Mouse (Mus musculus) heart, embryonic 13.5 days (tissue): ENCODE results near the gene Timm22. TPM values are rescaled to one million over a fixed set of nuclear protein-coding genes. Genes with fewer than 3 reads are reported as not detected.

Experiments used
- ATAC-seq: fragments of 200-750 bp; cut with Nextera tagmentation; 2 replicates; pipeline ENCODE4 v1.8.0; 2017; ENCODE audit warnings: moderate TSS enrichment; ENCODE audit not compliant: insufficient number of reproducible peaks, low FRiP score, low TSS enrichment; ENCODE audit errors: extremely low read depth
- H3K27ac ChIP-seq: fragments of 300-500 bp; sonication (generic); replicated peaks from 2 replicates; pipeline ENCODE4 v1.5.1; 2015; ENCODE audit warnings: moderate library complexity, mild to moderate bottlenecking, inconsistent platforms
- H3K27me3 ChIP-seq: fragments of 300-500 bp; sonication (generic); replicated peaks from 2 replicates; pipeline ENCODE4 v1.6.1; 2015; ENCODE audit warnings: mild to moderate bottlenecking, inconsistent platforms
- H3K36me3 ChIP-seq: fragments of 300-500 bp; sonication (generic); 2 replicates; pipeline ENCODE4 v1.6.1; 2015; ENCODE audit warnings: mild to moderate bottlenecking, inconsistent platforms
- H3K4me1 ChIP-seq: fragments of 300-500 bp; sonication (generic); 2 replicates; pipeline ENCODE4 v1.6.1; 2015; ENCODE audit warnings: inconsistent platforms
- H3K4me2 ChIP-seq: fragments of 300-500 bp; sonication (generic); 2 replicates; pipeline ENCODE4 v1.6.1; 2015; ENCODE audit warnings: inconsistent platforms, mild to moderate bottlenecking, moderate library complexity
- H3K4me3 ChIP-seq: fragments of 300-500 bp; sonication (generic); 2 replicates; pipeline ENCODE4 v1.5.1; 2015; ENCODE audit warnings: moderate library complexity, mild to moderate bottlenecking, inconsistent platforms
- H3K9ac ChIP-seq: fragments of 300-500 bp; sonication (generic); 2 replicates; pipeline ENCODE4 v1.6.1; 2015; ENCODE audit warnings: inconsistent platforms, mild to moderate bottlenecking, moderate library complexity
- H3K9me3 ChIP-seq: fragments of 300-500 bp; sonication (generic); 2 replicates; pipeline ENCODE4 v1.6.1; 2016; ENCODE audit warnings: inconsistent platforms
- WGBS: fragments of 180-500 bp; shearing (Covaris S2); methylation state at CpG from one replicate; pipeline ENCODE4 v1.1.7; 2015; ENCODE audit warnings: mixed read lengths; 5-methylcytosine and 5-hydroxymethylcytosine counted together
- polyA plus RNA-seq: library from polyadenylated mRNA; unstranded; fragments of >200 nt; fragmentation: Nextera tagmentation; extraction: Ambion mirVana; gene quantifications from 2 replicates; pipeline ENCODE4 v1.2.1, GENCODE M21; 2015

The Timm22 gene
- polyA plus RNA-seq, 1 experiment from 2014 or later: 78.6 TPM

- H3K9ac ChIP-seq: peak overlapping the region; percentile 85
Measured at GRCm38 (mm10) chr11:76436864-76437437, 30.2 kb downstream of the Timm22 start.

DNA sequence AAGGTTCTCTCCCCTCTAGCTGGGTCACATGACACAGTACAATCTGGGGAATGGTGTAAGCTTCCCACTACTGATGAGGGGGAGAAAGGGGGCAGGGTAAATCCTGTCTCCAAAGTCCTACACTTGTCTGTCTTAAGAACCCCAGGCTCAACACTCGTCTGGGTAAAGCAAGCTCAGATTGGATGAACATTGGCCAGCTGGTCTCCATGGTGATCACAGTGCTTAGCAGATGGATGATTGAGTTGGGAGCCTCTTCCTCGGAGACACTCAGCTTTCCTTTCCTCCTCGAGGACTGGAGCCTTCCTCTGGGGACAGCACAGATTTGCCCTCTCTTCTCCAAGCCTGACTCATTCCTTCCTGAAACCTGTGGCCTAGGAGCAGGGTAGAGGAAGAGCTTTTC, 32.9 kb downstream of the Timm22 start:
- no peaks in the 10 kb centered on the region for H3K27me3 ChIP-seq
- H3K4me2 ChIP-seq: no peak overlapping the region
- H3K27ac ChIP-seq: no peak overlapping the region
- peaks cover 69% of the 10 kb centered on the region for H3K4me1 ChIP-seq
- H3K36me3 ChIP-seq: peaks cover 18% of the 10 kb centered on the region
- H3K4me3 ChIP-seq: no peak overlapping the region
- 40% methylated on average over 3 of the region's 3 CpGs for WGBS
- H3K9me3 ChIP-seq: no peaks in the 10 kb centered on the region
- H3K9ac ChIP-seq: peak overlapping the region; percentile 57
- no peak for ATAC-seq

More at GRCm38 (mm10) chr11:76436864-76437437, 30.2 kb downstream of the Timm22 start:
- H3K27me3 ChIP-seq: no peaks in the 10 kb centered on the region
- peaks cover 82% of the 10 kb centered on the region for H3K4me1 ChIP-seq
- H3K9me3 ChIP-seq: no peaks in the 10 kb centered on the region
- peak overlapping the region; percentile 60 for H3K4me3 ChIP-seq
- H3K27ac ChIP-seq: peak overlapping the region; percentile 92
- ATAC-seq: peak; percentile 65
- peaks cover 21% of the 10 kb centered on the region for H3K36me3 ChIP-seq
- WGBS: 4% methylated on average over 28 of the region's 28 CpGs
- peak overlapping the region; percentile 84 for H3K4me2 ChIP-seq

DNA sequence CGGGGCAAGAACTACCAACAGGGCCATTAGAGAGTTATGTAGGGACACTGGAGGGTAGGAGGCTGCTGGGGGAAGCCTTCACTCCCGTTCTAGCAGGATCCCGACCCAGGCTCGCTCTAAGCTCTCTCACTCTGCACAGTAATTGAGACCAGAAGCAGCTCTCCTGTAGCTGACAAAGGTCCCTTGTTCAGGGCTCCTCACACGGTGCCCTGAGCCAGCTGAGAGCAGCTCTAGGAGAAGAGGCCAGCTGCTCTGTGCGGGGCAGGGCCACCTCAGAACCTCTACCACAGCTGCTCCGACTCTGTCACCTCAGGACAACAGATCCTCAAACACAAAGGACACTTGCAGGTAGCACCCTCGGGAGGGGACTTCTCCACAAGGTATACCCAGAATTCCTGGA, 38.7 kb downstream of the Timm22 start:
- peaks cover 18% of the 10 kb centered on the region for H3K36me3 ChIP-seq
- no peaks in the 10 kb centered on the region for H3K27me3 ChIP-seq
- peaks cover 54% of the 10 kb centered on the region for H3K4me1 ChIP-seq
- 0 out of 2 replicates have a peak overlapping the region, but pooled peaks have one; percentile 8 for H3K27ac ChIP-seq
- H3K9ac ChIP-seq: 0 out of 2 replicates have a peak overlapping the region, but pooled peaks have one; percentile 30
- 53% methylated on average over 8 of the region's 8 CpGs for WGBS
- H3K9me3 ChIP-seq: no peaks in the 10 kb centered on the region
- H3K4me2 ChIP-seq: no peak overlapping the region
- H3K4me3 ChIP-seq: no peak overlapping the region
- no peak for ATAC-seq

DNA sequence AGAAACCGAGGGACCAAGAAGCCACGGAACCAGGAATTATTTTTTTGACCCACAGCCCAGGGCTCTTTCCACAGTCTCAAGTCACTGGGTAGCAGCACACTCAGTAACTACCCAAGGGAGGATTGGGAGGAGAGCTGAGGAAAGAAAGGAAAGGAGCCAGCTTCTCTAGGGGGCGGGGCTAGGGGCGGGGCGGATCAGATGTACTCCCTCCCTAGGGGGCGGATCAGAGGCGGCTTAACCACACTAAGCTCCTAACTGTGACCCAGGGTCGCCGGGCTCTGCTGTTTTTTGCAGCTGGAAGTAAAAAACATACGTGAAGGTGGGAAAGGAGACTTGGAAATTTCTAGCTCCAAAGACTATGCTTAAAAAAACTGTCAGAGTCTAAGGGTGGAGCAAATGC, 39.5 kb downstream of the Timm22 start:
- ATAC-seq: no peak
- H3K4me2 ChIP-seq: no peak overlapping the region
- no peak overlapping the region for H3K9ac ChIP-seq
- H3K4me1 ChIP-seq: peaks cover 50% of the 10 kb centered on the region
- no peak overlapping the region for H3K4me3 ChIP-seq
- H3K9me3 ChIP-seq: no peaks in the 10 kb centered on the region
- peaks cover 25% of the 10 kb centered on the region for H3K36me3 ChIP-seq
- no peaks in the 10 kb centered on the region for H3K27me3 ChIP-seq
- H3K27ac ChIP-seq: 0 out of 2 replicates have a peak overlapping the region, but pooled peaks have one; percentile 8
- 10% methylated on average over 10 of the region's 10 CpGs for WGBS

DNA sequence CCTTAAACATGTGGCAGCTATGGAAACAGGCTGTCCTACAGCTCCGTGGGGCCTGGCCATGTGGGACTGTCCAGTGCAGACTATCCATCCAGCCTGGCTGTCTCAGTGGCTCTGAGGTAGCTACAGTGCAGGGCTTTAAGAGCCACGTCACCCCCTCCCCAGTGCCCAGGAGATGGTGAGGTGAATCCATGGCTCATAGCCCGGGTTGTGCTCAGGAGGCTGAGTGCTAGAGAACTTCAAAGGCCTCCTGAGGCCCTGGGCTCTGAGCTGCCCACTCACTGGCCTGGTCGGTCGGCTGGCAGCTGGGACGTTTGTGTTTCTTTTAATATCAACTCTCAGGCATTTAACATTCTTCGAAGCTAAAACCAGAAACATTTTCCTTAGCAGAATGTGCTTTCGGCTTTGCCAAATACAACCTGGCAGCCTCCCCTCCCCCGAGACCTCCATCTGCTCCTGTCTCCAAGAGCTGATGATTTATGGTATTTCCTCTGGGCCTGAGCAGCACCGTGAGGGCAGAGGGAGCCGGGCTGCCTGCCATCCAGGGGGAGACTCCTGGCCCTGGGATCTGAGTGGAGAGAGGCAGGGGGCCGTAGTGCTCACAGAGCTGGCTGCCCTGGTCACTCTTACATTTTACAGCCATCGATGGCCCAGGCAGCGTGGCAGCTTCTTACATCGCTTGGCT, 42.9 kb downstream of the Timm22 start:
- Histone ChIP-seq H3K9ac (peak overlapping the region; percentile 65), H3K4me2 (no peak overlapping the region), H3K4me1 (peaks cover 43% of the 10 kb centered on the region), H3K4me3 (no peak overlapping the region), H3K9me3 (no peaks in the 10 kb centered on the region), H3K27ac (peak overlapping the region; percentile 83), H3K27me3 (no peaks in the 10 kb centered on the region), H3K36me3 (peaks cover 40% of the 10 kb centered on the region)
- no peak for ATAC-seq
- 43% methylated on average over 15 of the region's 15 CpGs for WGBS

GRCm38 (mm10) chr11:76450202-76450561, 43.4 kb downstream of the Timm22 start:
- Histone ChIP-seq H3K4me1 (peaks cover 43% of the 10 kb centered on the region), H3K27ac (peak overlapping the region; percentile 83), H3K4me3 (no peak overlapping the region), H3K9me3 (no peaks in the 10 kb centered on the region), H3K36me3 (peaks cover 44% of the 10 kb centered on the region), H3K9ac (peak overlapping the region; percentile 65), H3K27me3 (no peaks in the 10 kb centered on the region), H3K4me2 (no peak overlapping the region)
- no peak for ATAC-seq
- 46% methylated on average over 3 of the region's 3 CpGs for WGBS

DNA sequence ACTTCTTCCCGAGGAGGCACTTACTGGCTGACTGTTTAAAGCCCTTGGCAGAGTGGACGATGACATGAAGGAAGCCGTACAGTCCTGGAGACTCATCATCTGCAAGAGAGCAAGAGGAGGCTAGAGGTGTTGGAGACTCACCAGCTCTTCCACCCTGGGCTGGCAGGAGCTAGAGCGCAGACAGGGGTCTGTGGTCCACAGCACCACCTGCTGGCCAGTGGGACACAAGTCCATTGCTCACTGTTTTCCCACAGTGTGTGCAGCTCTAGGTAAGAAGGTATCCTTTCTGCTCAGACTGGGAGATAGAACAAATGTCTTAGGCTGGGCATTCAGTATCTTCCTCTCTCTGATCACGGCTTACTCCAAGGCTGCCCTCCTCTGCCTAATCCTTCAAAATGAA, 47.7 kb downstream of the Timm22 start:
- Histone ChIP-seq H3K4me3 (no peak overlapping the region), H3K36me3 (peaks cover 69% of the 10 kb centered on the region), H3K27ac (no peak overlapping the region), H3K27me3 (no peaks in the 10 kb centered on the region), H3K9ac (no peak overlapping the region), H3K9me3 (no peaks in the 10 kb centered on the region), H3K4me2 (no peak overlapping the region), H3K4me1 (peaks cover 21% of the 10 kb centered on the region)
- ATAC-seq: no peak
- 42% methylated on average over 5 of the region's 5 CpGs for WGBS

DNA sequence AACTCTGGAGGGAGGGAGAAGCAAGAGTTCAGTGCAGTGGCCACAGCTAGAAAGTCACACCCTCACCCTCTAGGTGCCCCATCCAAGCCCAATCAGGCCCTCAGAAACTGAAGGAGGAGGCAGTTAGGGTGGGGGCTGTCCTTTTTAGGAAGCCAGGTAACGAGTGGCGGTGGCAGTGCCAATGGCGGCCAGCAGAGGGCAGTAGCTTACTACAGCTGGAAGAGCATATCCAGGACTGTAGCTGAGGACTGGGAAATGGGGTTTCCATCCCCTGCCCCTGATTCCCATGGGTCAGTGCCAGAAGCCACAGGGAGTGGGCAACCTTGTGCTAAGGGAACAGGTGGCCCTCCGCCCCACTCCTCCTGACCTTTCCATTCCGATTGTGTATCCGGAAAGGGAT, 49.5 kb downstream of the Timm22 start:
- 16% methylated on average over 6 of the region's 6 CpGs for WGBS
- H3K36me3 ChIP-seq: peaks cover 73% of the 10 kb centered on the region
- no peak overlapping the region for H3K27ac ChIP-seq
- H3K4me3 ChIP-seq: no peak overlapping the region
- H3K9ac ChIP-seq: no peak overlapping the region
- H3K27me3 ChIP-seq: no peaks in the 10 kb centered on the region
- ATAC-seq: no peak
- no peak overlapping the region for H3K4me2 ChIP-seq
- H3K9me3 ChIP-seq: no peaks in the 10 kb centered on the region
- H3K4me1 ChIP-seq: peaks cover 9% of the 10 kb centered on the region

DNA sequence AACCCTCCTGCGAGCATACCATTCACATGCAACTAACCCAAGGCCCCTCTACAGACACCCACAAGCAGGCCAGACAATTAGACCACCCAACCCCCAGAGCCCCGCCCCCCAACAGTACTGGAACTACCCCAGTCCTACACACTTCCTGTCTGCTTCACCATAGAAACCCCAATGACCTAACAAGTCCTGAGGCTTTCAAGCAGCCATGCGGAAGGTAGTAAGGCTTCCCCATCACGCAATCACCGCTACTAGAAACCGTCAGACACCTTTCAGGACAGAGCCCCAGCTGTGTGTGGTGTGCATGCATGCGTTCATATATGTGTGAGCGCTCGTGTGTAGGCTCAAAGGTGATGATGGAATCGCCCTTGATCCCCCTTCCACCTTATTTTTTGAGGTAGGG, 50.1 kb downstream of the Timm22 start:
- Histone ChIP-seq H3K36me3 (peaks cover 73% of the 10 kb centered on the region), H3K27ac (no peak overlapping the region), H3K4me1 (peaks cover 13% of the 10 kb centered on the region), H3K9ac (0 out of 2 replicates have a peak overlapping the region, but pooled peaks have one; percentile 33), H3K4me2 (no peak overlapping the region), H3K9me3 (no peaks in the 10 kb centered on the region), H3K27me3 (no peaks in the 10 kb centered on the region), H3K4me3 (no peak overlapping the region)
- no peak for ATAC-seq
- WGBS: 82% methylated on average over 10 of the region's 10 CpGs

DNA sequence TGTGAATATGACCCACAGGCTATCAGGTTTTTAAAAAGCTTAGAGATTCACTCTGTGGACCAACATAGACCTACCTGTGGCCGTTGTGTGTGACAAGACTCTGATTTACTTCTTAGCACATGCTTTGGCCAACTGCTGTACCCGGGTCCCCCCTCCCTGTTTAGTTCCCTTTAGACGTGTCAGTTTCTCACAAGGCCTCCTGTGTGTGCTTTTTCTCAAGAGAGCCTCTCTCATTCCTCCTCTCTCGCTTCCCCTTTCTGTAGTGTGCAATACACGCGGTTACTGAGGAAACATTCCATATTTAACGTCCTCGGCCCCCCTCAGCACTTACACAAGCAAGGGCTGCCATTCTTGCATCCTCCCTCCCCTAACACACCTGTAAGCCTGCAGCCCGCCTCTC, 52.0 kb downstream of the Timm22 start:
- Histone ChIP-seq H3K9me3 (no peaks in the 10 kb centered on the region), H3K4me2 (no peak overlapping the region), H3K9ac (no peak overlapping the region), H3K27me3 (no peaks in the 10 kb centered on the region), H3K27ac (no peak overlapping the region), H3K4me3 (no peak overlapping the region), H3K4me1 (peaks cover 15% of the 10 kb centered on the region), H3K36me3 (peaks cover 76% of the 10 kb centered on the region)
- 81% methylated on average over 9 of the region's 9 CpGs for WGBS
- ATAC-seq: no peak

DNA sequence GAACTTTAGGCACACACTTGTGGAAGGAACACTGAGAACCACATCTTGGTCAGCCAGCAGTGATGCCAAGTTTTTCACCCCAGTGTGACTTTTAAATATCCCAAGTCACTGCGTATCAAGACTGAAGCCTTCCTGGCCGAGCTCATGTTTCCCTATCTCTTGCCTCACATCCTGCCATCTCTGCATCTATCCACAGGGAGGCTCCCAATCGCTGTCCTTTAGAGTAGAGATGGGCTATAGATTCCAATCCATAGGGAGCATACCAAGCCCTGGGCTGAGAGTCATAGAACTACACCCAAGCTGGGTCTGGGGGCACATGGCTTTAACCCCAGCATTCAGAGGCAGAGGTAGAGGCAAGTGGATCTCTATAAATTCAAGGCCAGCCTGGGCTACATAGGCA, 52.7 kb downstream of the Timm22 start:
- no peak for ATAC-seq
- 53% methylated on average over 3 of the region's 3 CpGs for WGBS
- Histone ChIP-seq H3K27me3 (no peaks in the 10 kb centered on the region), H3K36me3 (peaks cover 74% of the 10 kb centered on the region), H3K9ac (no peak overlapping the region), H3K9me3 (no peaks in the 10 kb centered on the region), H3K4me3 (no peak overlapping the region), H3K4me1 (peaks cover 23% of the 10 kb centered on the region), H3K27ac (no peak overlapping the region), H3K4me2 (no peak overlapping the region)

GRCm38 (mm10) chr11:76461201-76461600, 54.4 kb downstream of the Timm22 start:
- Histone ChIP-seq H3K4me2 (no peak overlapping the region), H3K4me1 (peaks cover 34% of the 10 kb centered on the region), H3K9ac (no peak overlapping the region), H3K4me3 (no peak overlapping the region), H3K27ac (0 out of 2 replicates have a peak overlapping the region, but pooled peaks have one; percentile 21), H3K36me3 (peaks cover 61% of the 10 kb centered on the region), H3K9me3 (no peaks in the 10 kb centered on the region), H3K27me3 (no peaks in the 10 kb centered on the region)
- no peak for ATAC-seq
- 42% methylated on average over 6 of the region's 6 CpGs for WGBS
